Mouse (Mus musculus): ENCODE data around the gene Gm11214.

GRCm38 (mm10) chr4:63703686-63704085, 40.5 kb upstream of the Gm11214 start:
- TF ChIP-seq POLR2A (IDR thresholded peaks at IDR 0.05; ENCODE audit: insufficient read depth, low read length) (no peak), CTCF (IDR thresholded peaks at IDR 0.05; ENCODE audit: low read depth, low read length) (no peak), EP300 (IDR thresholded peaks at IDR 0.05; ENCODE audit: insufficient read depth, low read depth, low read length) (no peak)
